Mouse (Mus musculus) right cerebral cortex, postnatal 25 days (tissue): Measurements from ENCODE around the gene E2f8.

ENCODE experiments used
- DNase-seq: peaks from one replicate; pipeline ENCODE4 v3.0.0; 2022

The E2f8 gene

DNA sequence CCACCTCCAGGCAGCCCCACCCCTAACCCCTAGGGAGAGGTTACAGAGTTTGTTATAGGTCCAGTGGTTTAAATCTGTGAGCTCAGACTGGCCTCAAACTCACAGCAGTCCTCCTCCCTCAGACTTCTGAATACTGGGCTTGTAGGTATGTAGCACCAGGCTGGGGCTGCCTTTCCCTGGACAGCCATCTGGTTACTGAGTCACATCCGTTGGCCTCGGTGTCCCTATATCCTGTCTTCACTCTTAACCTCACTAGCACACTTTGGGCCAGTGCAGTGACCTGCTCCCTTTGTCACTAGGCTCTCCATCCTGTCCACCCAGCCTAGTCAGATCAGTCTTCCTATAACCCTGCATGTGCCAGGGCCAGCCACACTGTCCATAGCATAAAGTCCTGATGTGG is 7.4 kb upstream of the E2f8 start:
- no peak for DNase-seq

DNA sequence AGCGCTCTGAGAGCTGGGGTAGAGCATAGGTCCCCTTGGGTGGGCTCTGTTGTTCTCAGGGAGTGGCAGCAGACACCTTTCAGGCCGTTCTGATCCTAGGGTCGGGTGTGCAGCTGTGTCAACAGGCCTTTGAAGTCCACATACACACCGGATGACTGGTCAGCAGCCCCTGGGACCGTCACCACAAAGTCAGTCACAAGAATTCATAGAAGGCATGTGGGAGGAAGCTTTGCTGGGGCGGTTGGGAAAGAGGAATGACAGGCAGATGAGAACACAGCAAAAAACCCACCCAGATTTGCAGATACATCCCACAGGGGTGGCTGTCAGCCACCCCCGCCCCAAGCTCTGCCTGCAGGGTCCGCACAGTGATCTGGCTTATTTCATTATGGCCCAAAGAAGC is 6.6 kb upstream of the E2f8 start:
- no peak for DNase-seq

DNA sequence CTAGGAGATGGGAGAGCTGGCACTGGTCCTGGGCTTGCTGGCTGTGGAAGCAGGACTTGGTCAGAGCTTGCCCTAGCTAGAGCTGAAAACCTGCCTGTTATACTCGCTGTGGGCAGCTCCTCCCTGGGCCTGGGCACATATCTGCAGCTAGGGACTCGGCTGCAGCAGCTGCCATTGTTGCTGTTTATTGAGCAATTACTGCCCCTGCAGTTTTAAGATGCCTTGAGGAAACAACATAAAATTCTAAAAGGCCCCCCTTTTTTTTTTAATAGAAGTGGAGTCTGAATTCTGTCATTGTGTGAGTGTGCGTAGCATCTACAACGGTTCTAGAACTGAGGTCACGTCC is 2.8 kb upstream of the E2f8 start:
- no peak for DNase-seq

DNA sequence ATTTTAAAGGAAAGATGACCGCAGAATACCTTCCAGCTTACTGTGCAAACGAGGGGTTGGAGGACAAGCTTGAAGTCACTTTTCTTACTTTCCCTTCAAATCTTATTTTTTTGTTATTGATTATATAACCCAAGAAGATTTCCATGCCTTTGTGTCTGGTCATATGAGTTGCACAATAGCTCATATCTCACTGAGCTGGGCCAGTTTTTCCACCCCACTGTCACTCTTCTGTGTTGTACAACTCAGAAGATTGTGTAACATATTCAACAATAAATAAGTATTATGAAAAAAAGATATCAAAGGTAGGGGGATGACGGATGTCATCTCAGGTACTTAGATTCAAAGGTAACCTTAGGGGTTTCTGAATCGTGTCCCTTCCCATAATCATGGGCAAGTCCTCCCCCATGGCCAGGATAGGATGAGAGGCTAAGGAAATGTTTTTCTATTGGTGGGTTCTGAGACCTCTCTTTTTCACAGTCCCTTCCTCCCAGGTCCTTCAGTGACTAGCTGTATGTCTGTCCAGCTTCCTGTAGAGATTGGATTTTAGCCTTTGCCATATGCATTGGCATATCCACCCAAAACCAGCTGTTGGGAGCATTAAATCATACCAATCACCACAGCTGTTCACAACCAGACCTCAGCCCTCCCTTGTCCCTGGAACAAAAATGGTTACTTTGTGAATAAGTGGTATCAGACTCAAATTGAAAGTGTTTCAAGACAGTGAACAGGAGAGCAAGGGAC is 2.3 kb upstream of the E2f8 start:
- DNase-seq = no peak

DNA sequence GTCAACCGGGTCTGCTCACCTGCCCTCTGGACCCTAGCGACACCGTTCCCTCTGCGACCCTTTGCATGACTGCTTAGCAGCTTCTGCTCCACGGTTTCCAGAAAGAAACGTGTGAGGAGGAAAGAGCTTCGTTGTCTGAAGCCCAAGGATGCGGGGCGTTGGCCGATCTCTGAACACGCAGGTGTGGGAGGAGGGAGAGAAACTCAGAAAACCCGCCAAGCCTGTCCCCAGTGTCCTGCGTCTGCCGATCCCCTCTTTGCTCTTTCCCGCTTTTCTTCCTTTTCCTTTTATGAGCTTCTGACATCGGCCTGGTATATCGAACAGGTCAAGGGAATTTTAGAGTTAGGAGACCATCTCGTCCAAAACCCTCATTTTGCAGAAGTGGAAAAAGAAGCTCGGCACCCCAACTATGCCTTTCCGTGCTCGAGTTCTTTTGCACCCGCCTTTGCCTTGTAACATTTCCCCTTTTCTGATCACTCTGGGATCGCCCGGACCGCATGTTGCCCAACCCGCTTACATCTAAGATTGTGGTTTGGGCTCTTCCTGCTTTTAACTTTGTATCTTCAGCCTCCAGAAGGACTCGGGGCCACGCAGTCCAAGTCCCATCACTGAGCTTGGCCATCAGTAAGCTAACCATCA is 694 bp upstream of the E2f8 start:
- DNase-seq = no peak

- peak; percentile 95 for DNase-seq
Observed at GRCm38 (mm10) chr7:48880591-48881481, 560 bp downstream of the E2f8 start.

GRCm38 (mm10) chr7:48879574-48879973 is 1.8 kb downstream of the E2f8 start:
- no peak for DNase-seq

- no peak for DNase-seq
Observed at GRCm38 (mm10) chr7:48877786-48878390, 3.5 kb downstream of the E2f8 start.

DNA sequence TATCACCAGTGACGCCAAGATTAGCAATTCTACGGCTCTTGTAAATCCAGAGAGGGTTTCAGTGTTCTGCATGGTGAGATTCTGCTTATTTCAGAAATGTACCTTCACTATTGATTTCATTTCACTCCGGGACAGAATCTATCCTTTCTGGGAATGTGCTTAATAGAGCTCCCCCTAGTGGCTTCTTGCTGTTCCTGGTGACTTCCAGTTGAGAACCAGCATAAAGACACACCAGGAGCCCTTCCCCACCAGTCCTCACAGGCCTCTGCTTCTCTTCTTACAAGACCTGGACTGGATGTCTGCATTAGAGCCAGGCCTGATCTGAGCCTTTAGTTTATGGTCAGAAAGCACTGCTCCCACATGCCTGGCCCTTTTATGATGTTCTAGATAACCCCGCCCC is 4.9 kb downstream of the E2f8 start:
- peak; percentile 19 for DNase-seq

DNA sequence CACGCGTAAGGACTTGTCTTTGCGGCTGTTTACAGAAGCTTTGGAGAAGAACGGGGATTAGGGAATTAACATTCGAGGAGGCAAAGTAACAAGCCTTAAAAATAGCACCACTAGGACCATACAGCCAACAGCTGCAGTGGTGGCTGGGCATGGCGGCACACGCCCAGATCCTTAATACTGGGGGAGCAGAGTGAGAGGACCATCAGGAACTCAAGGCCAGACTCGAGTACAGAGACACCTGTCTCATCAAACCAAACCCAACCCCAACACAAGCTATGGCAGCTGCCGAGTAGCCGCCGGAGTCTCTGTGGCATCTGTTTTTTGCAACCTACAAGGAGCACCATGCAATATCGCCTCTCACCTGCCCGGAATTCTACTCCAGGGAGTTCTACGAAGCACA is 6.3 kb downstream of the E2f8 start:
- DNase-seq = no peak

DNA sequence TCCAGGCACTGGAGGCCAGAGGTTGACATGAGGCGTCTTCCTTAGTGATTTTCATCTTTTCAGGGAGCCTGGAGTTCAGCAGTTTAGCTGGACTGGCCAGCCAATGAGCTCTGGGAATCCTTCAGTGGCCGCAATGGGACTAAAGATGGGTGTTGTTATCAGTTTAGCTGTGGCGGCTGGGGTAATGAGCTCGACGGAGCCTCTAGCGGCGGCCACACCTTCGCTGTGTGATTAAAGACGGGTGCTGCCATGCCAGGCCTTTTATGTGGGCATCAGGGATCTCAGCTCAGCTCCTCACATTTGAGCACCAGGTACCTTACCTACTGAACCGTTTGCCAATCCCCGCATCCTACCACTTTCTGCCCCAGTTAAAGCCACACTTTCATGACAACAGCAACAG is 10.1 kb downstream of the E2f8 start:
- DNase-seq = no peak

- DNase-seq = no peak
Observed at GRCm38 (mm10) chr7:48870579-48871180, 10.7 kb downstream of the E2f8 start.

DNA sequence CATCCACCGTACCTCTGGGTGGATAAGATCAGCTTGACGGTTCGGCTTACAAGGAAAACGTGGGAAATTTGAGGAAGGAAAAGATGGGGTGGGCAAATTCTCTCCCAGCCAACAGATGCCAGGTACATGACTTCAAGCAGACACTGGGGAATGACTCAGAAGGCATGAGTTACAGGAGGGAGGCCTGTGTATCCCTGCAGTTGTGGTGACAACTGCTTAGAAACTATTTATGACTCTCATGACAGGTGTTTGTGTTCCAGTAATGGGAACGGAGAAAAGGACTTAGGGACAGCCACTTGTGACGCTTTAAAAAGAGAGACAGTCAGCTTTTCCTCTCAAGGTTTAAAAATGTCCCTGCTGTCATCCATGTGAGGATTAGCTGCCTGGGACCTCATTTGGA is 11.3 kb downstream of the E2f8 start:
- no peak for DNase-seq

DNA sequence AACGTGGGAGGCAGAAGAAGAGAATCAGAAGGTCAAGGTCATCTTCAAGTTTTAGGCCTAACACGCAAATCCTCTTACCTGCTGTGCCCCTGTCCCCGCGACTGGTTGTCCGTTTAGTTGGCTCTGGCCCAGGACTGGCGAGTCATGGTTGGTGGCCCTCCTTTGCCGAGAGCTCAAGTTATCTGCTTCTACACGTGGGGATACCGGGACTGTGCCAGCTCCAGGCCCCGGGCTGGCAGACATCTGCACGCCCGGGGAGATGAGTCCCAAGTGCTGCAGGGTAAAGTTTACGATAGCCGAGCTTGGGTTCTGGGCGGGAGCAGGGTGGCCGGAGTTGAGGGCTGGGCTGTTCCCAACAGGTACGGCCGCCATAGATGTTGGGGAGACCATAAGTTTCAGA is 13.8 kb downstream of the E2f8 start:
- no peak for DNase-seq

DNA sequence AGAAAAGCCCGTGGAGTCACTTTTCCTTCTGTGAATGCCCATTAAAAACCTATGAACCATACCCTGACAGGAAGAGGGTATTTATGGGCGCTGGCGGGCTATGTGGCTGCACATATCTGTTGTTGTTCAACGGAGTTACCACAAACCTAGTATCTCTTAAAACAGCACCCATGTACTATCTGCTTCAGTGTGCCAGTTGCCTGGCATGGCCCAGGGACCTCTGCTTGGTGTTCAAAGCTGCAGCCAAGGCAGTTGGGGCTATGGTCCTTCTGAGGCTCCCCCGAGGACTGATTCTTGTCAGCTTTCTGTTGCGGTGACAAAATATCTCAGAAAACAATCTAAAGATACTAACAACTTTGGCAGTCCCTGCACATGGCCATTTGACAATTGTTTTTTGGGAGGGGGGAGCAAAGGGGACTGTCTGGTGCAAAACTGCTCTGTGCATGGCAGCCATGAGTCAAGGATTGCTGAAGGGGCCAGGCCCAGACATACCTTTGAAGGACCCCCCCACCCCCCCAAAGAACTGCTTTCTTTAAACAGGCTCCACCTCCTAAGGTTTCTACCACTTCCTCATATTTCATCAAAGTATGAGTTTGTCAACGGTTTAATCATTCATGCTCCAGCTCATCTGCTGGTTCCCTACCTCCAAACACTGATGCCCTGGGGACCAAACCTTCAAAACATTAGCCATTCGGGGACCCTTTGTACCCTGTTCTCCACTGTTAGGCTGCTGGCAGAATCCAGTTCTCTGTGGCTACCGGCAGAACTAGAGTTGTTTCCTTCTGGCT is 16.5 kb downstream of the E2f8 start:
- DNase-seq = no peak

GRCm38 (mm10) chr7:48864199-48864598 is 17.2 kb downstream of the E2f8 start:
- DNase-seq = no peak

DNA sequence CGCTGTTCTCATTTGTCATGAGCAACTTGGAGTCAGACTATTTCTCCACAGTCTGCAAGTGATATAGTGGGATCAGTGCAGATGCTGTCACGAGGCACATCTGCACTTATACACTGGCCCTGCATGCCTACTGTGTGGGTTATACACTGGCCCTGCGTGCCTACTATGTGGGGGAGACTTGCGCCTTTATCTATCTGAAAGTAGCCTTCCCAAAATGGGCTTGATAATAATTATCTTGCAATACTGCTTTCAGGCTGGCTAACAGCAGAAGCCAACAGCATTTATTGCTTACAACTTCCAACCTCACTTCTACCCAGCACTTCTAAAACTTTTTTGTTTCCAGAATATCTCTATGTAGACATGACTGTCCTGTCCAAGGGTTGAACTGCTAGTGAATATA is 19.6 kb downstream of the E2f8 start:
- DNase-seq = no peak

DNA sequence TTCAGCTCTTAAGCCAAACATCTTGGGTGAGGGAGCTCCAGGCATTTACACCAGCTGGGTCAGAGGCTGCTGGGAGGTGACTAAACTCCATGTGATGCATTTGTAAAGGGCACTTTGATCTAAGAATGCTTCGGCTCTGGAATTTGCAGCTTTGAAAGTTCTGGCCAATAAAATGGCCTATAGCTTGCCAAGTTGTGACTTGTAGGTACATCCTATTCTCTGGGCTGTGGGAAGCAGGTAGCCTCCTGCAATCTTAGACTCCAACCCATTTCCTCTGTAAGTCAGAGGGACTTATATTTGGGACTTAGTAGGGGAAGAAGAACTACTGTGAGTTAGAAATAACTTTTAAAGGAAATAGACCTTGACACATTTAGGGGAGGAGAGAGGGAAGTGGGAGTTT is 20.4 kb downstream of the E2f8 start:
- DNase-seq = no peak

DNA sequence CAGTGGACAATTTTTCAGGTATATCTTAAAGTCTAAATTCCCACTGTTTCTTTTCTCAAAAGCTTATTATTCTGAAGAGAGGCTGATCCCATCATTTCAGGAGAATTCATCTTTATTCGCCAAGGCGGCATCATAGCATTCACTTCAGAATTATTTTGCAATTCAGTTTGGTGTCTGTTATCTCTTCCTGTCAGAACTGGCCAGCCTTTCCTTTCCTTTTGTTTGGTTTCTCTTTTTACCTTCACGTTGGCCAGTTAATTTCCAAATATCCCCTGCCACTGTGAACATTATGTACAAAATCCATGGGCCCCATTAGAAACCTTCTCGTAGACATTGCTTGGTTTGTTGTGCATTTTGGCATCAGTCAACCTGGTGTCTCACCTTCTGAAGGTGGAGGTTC is 22.0 kb downstream of the E2f8 start:
- DNase-seq = no peak

- DNase-seq = no peak
Observed at GRCm38 (mm10) chr7:48858257-48858656, 23.1 kb downstream of the E2f8 start.

- no peak for DNase-seq
Observed at GRCm38 (mm10) chr7:48855461-48855860, 25.9 kb downstream of the E2f8 start.

- DNase-seq = no peak
Observed at GRCm38 (mm10) chr7:48853496-48853895, 27.9 kb downstream of the E2f8 start.
